Mouse (Mus musculus) effector memory CD4-positive, alpha-beta T cell, adult 5 months (primary cell): ENCODE measurements around the gene Ugt1a9. TPM values are rescaled to one million over a fixed set of nuclear protein-coding genes. Genes with fewer than 3 reads are reported as not detected.

Source experiments
- polyA plus RNA-seq: library from polyadenylated mRNA; unstranded; fragments of 100-300 nt; shearing (Covaris generic); gene quantifications from one replicate; pipeline ENCODE4 v1.2.1, GENCODE M21; 2017

The Ugt1a9 gene
- polyA plus RNA-seq = not detected

DNA sequence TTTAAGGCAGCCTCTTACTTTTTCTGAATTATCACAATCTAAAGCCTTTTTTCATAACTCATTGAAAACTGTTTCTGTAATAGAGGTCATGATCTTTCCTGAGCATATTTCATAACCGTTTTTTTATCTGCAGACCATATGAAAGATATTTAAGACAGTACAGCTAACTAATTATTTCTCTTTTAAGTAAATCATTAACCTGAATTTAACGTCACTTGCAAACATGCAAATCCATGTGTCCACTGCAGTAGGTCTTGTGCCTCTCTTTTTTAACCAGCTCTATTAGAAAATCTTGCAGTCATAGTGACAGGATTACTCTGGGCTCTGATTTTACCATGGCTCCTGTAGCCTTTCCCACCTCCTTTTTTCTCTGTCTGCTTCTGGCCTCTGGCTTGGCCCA, at the start of gene Ugt1a9:
Gene Ugt1a9 (plus strand): TSS at position 306 of the 400 bp plus-strand sequence.

DNA sequence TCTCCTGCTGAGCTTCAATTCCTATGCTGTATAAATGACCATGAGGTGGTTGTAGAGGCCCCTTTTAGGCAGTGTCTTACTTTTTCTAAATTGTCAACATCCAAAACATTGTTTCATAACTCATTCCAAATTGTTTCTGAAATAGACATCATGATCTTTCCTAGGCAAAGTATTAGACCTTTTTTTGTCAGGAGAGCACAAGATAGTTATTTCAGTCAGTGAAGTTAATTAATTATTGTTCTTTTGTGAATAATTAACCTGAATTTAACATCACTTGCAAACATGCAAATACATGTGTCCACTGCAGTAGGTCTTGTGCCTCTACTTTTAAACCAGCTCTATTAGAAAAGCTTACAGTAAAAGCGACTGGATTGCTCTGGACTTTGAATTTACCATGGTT, 15.5 kb upstream of the Ugt1a9 start, which contains the start of gene Ugt1a10:
Gene Ugt1a10 (plus strand): TSS at position 301 of the 400 bp plus-strand sequence.

DNA sequence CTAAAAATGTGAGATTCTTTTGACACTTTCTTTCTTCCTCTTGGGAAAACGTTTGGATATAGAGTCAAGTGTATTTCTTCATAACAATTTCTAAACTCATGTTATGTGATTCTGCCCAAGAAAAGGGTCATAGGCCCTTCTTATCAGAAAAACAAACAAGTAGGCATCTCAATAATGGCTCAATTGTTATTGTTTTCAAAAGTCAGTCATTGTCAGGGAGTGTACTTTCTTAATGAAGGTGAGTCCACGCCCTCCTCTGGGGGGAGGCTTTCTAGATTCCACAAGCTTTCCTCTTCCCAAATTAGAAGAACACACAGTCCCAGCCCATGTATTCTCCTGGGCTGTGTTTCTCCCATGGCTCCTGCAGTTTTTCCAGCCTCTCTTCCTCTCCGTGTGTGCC, 16.9 kb downstream of the Ugt1a9 start, which contains the start of gene Ugt1a8:
Gene Ugt1a8 (plus strand): TSS at position 301 of the 400 bp plus-strand sequence.

DNA sequence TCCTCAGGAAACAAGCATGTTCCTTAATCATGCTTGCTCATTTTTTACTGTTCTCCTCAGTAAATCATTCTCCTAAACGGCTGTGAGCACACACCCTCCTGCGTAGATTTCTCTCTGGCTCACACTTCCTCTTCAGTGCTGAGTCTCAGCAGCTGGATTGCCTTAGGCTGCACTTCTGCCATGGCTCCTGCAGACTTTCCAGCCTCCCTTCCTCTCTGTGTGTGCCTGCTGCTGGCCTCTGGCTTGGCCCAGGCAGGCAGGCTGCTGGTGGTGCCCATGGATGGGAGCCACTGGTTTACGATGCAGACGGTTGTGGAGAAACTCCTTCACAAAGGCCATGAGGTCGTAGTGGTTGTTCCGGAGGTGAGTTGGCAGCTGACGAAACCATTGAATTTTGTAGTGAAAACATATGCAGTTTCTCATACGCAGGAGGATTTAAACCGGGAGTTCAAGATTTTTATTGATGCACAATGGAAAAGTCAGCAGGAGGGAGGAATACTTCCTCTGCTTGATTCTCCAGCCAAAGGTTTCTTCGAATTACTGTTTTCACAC, 24.4 kb downstream of the Ugt1a9 start, which contains the start of gene Ugt1a7c:
Gene Ugt1a7c (plus strand): TSS at position 122 of the 552 bp plus-strand sequence.

DNA sequence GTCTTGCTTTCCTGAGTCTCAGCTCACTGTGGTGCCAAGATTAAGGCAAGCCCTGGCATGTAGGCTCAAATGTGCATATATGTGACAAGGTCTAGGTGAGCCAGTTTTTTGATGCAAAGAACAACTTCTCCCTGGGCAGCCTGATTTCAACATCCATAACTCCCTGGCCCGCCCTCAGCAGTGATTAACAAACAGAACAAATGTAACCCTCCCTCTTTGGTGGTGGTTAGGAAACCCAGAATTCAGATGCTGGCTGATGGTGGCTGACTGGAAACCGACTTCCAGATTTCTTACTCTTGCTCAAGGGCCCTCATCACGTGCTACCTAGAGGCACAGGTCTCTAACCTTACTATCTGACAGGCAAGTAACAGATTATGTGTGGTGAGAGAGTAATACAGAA, 32.4 kb downstream of the Ugt1a9 start, which contains the start of gene Ugt1a6b:
Gene Ugt1a6b (plus strand): TSS at position 234 of the 400 bp plus-strand sequence.

DNA sequence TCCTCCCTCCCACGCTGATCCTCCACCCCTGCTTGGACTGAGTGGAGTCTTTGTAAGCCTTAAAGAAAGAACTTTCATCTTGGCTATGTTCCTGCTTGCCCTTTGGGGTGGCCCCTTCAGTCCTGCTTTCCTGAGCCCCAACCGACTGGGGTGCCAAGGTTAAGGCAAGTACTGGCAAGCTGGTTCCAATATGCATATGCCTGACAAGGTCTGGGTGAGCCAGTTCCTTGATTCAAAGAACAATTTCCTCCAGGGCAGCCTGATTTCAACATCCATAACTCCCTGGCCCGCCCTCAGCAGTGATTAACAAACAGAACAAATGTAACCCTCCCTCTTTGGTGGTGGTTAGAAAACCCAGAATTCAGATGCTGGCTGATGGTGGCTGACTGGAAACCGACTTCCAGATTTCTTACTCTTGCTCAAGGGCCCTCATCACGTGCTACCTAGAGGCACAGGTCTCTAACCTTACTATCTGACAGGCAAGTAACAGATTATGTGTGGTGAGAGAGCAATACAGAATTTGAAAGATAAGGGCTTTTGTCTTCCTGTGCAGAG, 63.9 kb downstream of the Ugt1a9 start, which contains the start of gene Ugt1a6a:
Gene Ugt1a6a (plus strand): TSS at position 353 of the 555 bp plus-strand sequence.

GRCm38 (mm10) chr1:88165711-88166110, 95.1 kb downstream of the Ugt1a9 start, which contains the start of gene Ugt1a5:
Ugt1a5 (plus strand) TSS chr1:88166012.

GRCm38 (mm10) chr1:88200456-88200855, 129.9 kb downstream of the Ugt1a9 start, which contains the start of gene Ugt1a2:
Ugt1a2 (plus strand) TSS chr1:88200601.

GRCm38 (mm10) chr1:88205294-88205922, 134.8 kb downstream of the Ugt1a9 start, which contains the start of gene Dnajb3:
Dnajb3 (minus strand) TSS chr1:88205782.

GRCm38 (mm10) chr1:88211812-88212211, 141.2 kb downstream of the Ugt1a9 start, which contains the start of gene Ugt1a1:
Ugt1a1 (plus strand) TSS chr1:88211959.

GRCm38 (mm10) chr1:88226670-88227379, 156.2 kb downstream of the Ugt1a9 start, which contains the start of gene Mroh2a:
Mroh2a (plus strand) TSS chr1:88226986.

Other genes with a start within 250 kb of the Ugt1a9 start
- gene Dgkd, start 217.5 kb upstream of the Ugt1a9 start, polyA plus RNA-seq = 108 TPM
- 12.6 TPM for gene Usp40, start 62.2 kb upstream of the Ugt1a9 start, polyA plus RNA-seq
- gene Ugt1a10, start 15.4 kb upstream of the Ugt1a9 start, polyA plus RNA-seq = not detected
- gene Ugt1a8, start 17.0 kb downstream of the Ugt1a9 start, polyA plus RNA-seq = not detected
- not detected for gene Ugt1a7c, start 24.3 kb downstream of the Ugt1a9 start, polyA plus RNA-seq
- gene Ugt1a6b, start 32.5 kb downstream of the Ugt1a9 start, polyA plus RNA-seq = not detected
- gene Ugt1a6a, start 64.0 kb downstream of the Ugt1a9 start, polyA plus RNA-seq = 0.52 TPM
- not detected for gene Ugt1a5, start 95.2 kb downstream of the Ugt1a9 start, polyA plus RNA-seq
- not detected for gene Ugt1a2, start 129.8 kb downstream of the Ugt1a9 start, polyA plus RNA-seq
- gene Dnajb3, start 135.0 kb downstream of the Ugt1a9 start, polyA plus RNA-seq = not detected
- gene Ugt1a1, start 141.2 kb downstream of the Ugt1a9 start, polyA plus RNA-seq = not detected
- 0.77 TPM for gene Mroh2a, start 156.2 kb downstream of the Ugt1a9 start, polyA plus RNA-seq
- 89.4 TPM for gene Hjurp, start 206.8 kb downstream of the Ugt1a9 start, polyA plus RNA-seq
- not detected for gene Trpm8, start 206.9 kb downstream of the Ugt1a9 start, polyA plus RNA-seq